Mouse (Mus musculus) CH12.LX (cell line): ENCODE measurements at regions not wholly inside any gene's neighbourhood (a gene's known extent, or its start where the extent isn't known, plus 50 kb on each side); places are given as distances from the start of the nearest gene placed in this dataset.

Experiments used
- CHD2 ChIP-seq: IDR thresholded peaks from 2 replicates; pipeline ENCODE4 v1.6.1; 2011; ENCODE audit warnings: low read length, improper control_type of control experiment
- CTCF ChIP-seq, 2 experiments: IDR thresholded peaks in 1 of 2; conservative IDR thresholded peaks in 1 of 2; 2 replicates each; pipeline ENCODE4 v1.5.1; 2011 to 2012; ENCODE audit warnings: low read depth in 2 of 2, low read length in 2 of 2, improper control_type of control experiment in 1 of 2, inconsistent platforms in 1 of 2, mild to moderate bottlenecking in 1 of 2, moderate library complexity in 1 of 2
- EP300 ChIP-seq: IDR thresholded peaks from 2 replicates; pipeline ENCODE4 v1.6.1; 2011; ENCODE audit warnings: low read length, improper control_type of control experiment
- HCFC1 ChIP-seq: IDR thresholded peaks from 2 replicates; pipeline ENCODE4 v1.6.1; 2012; ENCODE audit warnings: low read depth, mild to moderate bottlenecking, inconsistent platforms, low read length, improper control_type of control experiment
- JUN ChIP-seq: IDR thresholded peaks from 2 replicates; pipeline ENCODE4 v1.6.1; 2011; ENCODE audit warnings: low read depth, mild to moderate bottlenecking, low read length, improper control_type of control experiment, moderate library complexity; ENCODE audit not compliant: insufficient read depth
- JUND ChIP-seq: conservative IDR thresholded peaks from 2 replicates; pipeline ENCODE4 v1.6.1; 2011; ENCODE audit warnings: low read depth, low read length, improper control_type of control experiment
- MXI1 ChIP-seq: IDR thresholded peaks from 2 replicates; pipeline ENCODE4 v1.6.1; 2011; ENCODE audit warnings: mild to moderate bottlenecking, low read depth, low read length, improper control_type of control experiment
- POLR2A ChIP-seq: IDR thresholded peaks from 2 replicates; pipeline ENCODE4 v1.6.1; 2011; ENCODE audit warnings: low read depth, mild to moderate bottlenecking, improper control_type of control experiment, low read length
- SMC3 ChIP-seq: IDR thresholded peaks from 2 replicates; pipeline ENCODE4 v1.6.1; 2011; ENCODE audit warnings: low read depth, low read length, improper control_type of control experiment
- TCF12 ChIP-seq: IDR thresholded peaks from 2 replicates; pipeline ENCODE4 v1.6.1; 2014; ENCODE audit warnings: low read depth, mild to moderate bottlenecking, inconsistent platforms, low read length, improper control_type of control experiment
- USF2 ChIP-seq: conservative IDR thresholded peaks from 2 replicates; pipeline ENCODE4 v1.6.1; 2011; ENCODE audit warnings: low read depth, low read length, improper control_type of control experiment
- ZMIZ1 ChIP-seq: IDR thresholded peaks from 2 replicates; pipeline ENCODE4 v1.6.1; 2012; ENCODE audit warnings: low read depth, mild to moderate bottlenecking, inconsistent platforms, low read length, improper control_type of control experiment
- ZNF384 ChIP-seq: IDR thresholded peaks from 2 replicates; pipeline ENCODE4 v1.6.1; 2012; ENCODE audit warnings: low read depth, low read length, improper control_type of control experiment, inconsistent platforms

- TF ChIP-seq USF2 (no peak), MXI1 (no peak), ZMIZ1 (no peak), POLR2A (no peak), ZNF384 (no peak), CTCF (conservative IDR thresholded peaks at IDR 0.05 in 1 of 2, IDR thresholded peaks at IDR 0.05 in 1 of 2; ENCODE audit: low read depth in 2 of 2, low read length in 2 of 2) (no peak), EP300 (no peak), HCFC1 (no peak), JUND (no peak), CHD2 (no peak), JUN (no peak), SMC3 (no peak), TCF12 (no peak)
These were observed 134.1 kb downstream of the Icos start for GRCm38 (mm10) chr1:61111731-61112309.
